Mouse (Mus musculus) thymus, adult 2 months (tissue): Measurements from ENCODE around the gene Rpusd3.

Experiments
- CTCF ChIP-seq: fragments of 200-500 bp; IDR thresholded peaks from 2 replicates; pipeline ENCODE4 v1.5.1; 2012; ENCODE audit warnings: mild to moderate bottlenecking, control low read depth, low read length, moderate library complexity, borderline replicate concordance; ENCODE audit not compliant: control insufficient read depth, poor library complexity, insufficient read depth; ENCODE audit errors: extremely low read depth
- POLR2A ChIP-seq: fragments of 200-500 bp; IDR thresholded peaks from 2 replicates; pipeline ENCODE4 v1.6.1; 2012; ENCODE audit warnings: mild to moderate bottlenecking, low read length, control low read depth, moderate library complexity; ENCODE audit not compliant: control insufficient read depth, poor library complexity, insufficient read depth; ENCODE audit errors: extremely low read depth

GRCm38 (mm10) chr6:113427397-113427796 is 8.3 kb upstream of the Rpusd3 start:
- TF ChIP-seq POLR2A (no peak), CTCF (no peak)
